Mouse (Mus musculus): ENCODE results near the gene Bdkrb1.

GRCm38 (mm10) chr12:105597135-105597534 is 5.8 kb upstream of the Bdkrb1 start:
- TF ChIP-seq CTCF (IDR thresholded peaks at IDR 0.05; ENCODE audit: low read depth) (no peak), EP300 (IDR thresholded peaks at IDR 0.05; ENCODE audit: low read depth) (no peak)
